Mouse (Mus musculus) urinary bladder, adult 2 months (tissue): ENCODE results near the gene Sult2b1. TPM values are rescaled to one million over a fixed set of nuclear protein-coding genes. Genes with fewer than 3 reads are reported as not detected.

ENCODE experiments used
- DNase-seq: peaks from one replicate; pipeline ENCODE4 v3.0.0; 2022; ENCODE audit warnings: low spot score
- polyA plus RNA-seq: library from polyadenylated mRNA; depleted of rRNA; stranded (reverse); fragments of >200 nt; gene quantifications from 2 replicates; pipeline ENCODE4 v1.2.3, GENCODE M21; 2012

Gene Sult2b1
- polyA plus RNA-seq, 1 experiment, result 1.3 TPM

DNA sequence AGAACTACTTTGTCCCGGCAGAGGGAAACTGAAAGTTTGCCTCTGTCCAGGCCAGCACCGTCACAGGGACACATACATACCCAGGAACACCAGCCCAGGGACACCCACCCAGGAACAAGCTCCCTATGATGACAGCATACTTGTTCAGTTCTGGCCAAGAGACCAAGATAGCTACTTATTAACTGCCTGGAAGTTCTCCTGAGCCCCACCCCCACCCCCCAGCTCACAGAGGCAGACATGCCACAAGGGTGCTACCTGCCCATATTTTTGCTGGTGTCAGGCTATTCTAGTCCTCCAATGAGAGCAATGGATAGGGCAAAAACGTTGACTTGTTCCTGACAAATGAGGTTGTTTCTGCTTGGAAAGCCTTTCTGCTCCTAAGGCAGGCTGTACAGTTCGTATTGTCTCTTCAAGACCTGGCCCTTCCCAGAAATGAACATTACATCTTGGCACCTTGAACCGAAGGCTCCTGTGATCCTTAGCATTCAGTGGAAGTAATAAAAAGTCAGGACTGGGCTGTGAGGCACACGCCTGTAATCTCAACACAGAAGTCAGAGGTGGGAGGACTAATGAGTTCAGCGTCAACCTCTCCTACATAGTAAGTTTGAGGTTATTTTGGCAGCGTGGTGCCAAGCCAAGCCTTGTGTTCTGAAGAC is 13.9 kb downstream of the Sult2b1 start:
- no peak for DNase-seq

DNA sequence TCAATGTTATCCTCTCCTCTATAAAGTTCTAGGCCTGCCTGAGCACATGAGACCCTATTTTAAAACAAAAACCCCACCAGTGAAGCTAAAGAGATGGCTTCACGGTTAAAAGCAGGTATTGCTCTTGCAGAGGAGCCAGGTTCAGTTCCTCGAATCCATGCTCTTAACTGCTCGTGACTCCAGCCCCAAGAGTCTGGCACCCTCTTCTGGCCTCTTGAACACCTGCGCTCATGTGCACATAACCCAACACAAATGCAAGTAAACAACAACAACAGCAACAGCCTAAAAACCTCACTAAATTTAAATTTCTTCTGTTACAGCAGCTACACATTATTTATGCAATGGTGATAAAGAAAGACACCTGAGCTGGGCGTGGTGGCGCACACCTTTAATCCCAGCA is 17.0 kb downstream of the Sult2b1 start:
- DNase-seq, result no peak

DNA sequence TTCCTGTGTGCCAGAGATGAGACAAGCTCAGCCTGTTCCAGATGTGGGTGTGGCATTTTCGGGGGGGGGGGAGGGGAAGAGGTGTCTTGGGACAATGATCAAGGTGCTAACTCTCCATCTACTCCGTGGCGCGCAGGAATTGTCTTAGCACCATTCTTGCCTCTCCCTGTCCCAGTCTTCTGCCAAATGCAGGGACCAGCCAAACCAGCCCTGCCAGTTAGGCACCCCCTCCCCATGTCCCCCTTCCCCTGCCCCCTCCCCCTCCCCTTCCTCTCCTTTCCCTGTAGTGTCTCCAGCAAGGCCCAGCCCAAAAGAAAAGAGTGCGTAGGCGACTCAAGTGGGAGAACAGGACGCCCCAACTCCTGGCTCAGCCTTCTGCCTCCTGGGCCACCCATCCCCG is 17.7 kb downstream of the Sult2b1 start:
- DNase-seq, result no peak

DNA sequence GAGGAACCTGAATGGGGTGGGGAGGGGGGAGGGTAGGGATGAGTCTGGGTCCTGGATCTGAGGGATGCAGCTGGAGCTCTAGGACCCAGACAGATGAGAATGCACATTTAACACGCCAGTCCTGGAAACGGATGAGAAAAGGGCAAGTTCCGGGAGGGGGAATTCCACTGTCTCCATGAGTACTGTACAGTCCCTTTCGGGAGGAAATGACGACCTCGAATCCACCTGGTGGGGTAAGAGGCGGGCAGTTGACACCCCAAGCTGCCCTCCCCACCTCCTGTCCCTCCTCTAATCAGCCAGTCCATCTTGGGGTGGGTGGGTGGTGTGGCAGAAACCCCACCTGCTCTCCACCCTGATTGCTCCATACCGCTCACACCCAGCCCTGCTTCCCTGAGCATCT is 18.5 kb downstream of the Sult2b1 start:
- no peak for DNase-seq

DNA sequence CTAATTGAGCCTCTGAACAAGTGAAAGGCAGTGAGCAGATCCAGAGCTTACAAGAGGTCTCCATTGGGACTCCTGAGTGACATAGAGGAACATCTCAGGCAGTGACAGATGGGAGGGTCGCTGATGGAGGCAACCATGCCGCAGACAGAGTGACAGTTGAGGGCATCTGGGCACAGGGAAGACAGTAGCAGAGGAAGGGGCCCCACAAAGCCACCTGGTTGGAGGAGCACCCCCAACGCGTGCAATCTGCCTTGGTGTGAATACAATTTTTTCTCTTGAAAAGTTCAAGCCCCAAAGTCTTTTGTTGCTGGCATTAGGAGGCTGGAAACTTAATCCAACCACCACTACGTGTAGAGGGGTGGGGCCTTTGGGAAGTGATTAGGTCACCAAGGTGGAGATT is 24.3 kb downstream of the Sult2b1 start:
- DNase-seq, result no peak

DNA sequence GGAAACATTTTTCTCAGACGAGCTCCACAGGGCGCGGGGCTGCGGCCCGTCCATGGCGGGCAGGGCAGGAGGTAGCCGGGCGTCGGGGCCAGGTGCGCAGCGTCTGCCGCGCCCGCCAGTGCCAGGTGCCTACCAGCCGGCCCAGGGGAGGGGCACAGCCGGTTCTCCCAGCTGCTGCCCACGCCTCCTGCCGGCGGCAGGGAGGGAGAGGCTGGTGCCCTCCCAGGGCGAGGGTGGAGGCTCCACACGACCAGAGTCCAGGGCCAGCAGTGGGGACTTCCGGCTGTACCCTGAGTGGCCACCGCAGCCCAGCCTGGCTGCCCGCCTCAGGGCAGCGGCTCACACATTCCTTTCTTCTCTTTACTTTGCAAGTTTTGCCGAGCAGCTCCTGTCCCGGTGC is 25.1 kb downstream of the Sult2b1 start:
- DNase-seq, result peak; percentile 48

DNA sequence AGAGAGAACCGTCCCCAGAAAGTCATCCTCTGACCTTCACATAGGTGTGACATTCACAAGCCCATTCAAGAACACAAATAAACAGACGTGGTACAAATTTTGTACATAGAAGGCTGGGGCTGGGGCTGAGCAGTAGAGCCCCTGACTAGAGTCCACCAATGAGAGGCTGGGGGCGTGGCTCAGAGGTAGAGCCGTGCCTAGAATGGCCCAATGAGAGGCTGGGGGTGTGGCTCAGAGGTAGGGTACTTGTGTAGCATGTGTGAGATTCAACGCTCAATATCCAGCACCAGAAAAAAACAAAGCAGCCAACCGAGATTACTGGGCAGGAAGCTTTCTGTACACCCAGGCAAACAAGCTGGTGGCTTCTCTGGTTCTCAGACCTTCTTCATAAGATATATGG is 28.8 kb downstream of the Sult2b1 start:
- no peak for DNase-seq

DNA sequence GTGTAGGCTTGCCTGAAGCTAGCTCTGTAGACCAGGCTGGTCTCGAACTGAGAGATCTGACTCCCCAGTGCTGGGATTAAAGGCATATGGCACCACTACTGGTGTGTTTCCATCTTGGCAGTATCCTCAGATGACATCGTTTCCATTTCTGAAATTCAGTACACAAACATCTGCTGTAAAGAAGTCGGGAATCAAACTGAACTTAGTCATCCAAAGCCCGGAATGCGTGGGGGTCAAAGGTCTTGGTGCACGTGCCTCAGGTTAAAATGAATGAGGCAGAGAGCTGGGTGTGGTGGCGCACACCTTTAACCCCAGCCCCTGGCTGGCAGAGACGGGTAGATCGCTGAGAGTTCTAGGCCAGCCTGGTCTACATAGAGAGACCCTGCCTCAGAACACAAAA is 34.3 kb downstream of the Sult2b1 start:
- no peak for DNase-seq

DNA sequence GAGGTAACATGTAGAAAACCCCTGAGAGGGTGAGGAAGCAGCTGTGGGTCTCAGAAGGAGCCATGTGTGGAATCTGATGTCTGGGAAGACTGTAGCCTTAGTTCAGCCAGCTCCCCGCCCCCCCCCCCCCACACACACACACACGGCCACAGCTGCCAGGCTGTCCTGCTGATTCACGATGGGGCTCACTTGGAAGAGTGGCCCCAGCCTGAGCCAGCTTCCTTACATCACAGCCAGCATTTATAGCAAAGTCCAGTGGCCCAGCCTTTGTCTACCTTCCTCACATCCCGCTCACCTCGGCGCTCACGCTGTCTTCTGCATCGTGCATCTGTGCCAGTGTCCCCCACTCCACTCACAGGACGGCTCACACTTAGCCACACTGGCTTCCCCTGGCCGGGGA is 35.1 kb downstream of the Sult2b1 start:
- no peak for DNase-seq

DNA sequence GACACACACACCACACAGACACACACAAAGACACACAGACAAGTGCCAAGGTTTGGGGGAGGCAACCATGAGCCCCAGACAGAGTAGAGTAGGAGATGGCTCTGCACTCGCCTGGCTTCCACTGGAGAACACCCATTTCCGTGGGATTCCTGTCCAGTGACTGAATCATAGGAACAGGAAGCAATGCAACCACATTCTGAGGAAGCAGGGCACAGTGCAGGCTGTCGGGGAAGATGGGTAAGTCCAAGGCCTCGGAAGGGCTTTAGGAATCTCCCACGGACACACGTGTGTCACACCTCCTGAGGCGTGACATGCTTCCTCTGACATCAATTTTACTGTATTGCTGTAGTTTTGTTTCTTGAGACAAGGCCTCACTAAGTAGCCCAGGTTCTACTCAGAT is 36.4 kb downstream of the Sult2b1 start:
- DNase-seq, result no peak

DNA sequence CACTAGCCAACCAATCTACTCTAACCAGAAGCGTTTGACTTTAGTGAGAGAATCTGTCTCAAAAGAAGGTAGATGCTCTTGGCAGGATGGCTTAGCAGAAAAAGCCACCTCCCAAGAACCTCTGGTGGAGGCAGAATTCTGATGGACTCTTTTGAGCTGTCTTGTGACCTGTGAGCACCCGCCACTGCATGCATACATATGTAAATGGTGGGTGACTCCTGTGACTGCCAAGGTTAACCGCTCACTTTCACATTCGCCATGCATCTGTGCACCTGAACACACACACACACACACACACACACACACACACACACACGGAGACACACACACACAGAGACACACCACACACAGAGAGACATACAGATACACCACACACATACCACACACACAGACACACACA is 37.0 kb downstream of the Sult2b1 start:
- no peak for DNase-seq

DNA sequence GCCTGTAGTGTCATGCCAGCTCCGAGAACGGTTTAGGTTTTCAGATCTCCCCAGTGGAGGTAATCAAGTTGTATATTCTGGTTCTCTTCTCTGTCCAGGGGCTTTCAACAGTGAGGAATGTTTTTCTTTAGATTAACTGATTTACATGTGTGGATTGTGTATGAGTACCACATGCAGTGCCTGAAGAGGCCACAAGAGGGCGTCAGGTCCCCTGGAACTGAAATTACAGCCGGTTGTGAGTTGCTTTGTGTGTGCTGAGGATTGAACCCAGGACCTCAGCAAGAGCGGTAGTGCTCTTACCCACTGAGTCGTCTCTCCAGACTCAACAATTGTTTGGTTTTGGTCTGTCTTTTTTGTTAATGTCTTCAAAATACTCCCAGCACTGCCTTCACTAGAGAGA is 38.0 kb downstream of the Sult2b1 start:
- DNase-seq, result no peak

DNA sequence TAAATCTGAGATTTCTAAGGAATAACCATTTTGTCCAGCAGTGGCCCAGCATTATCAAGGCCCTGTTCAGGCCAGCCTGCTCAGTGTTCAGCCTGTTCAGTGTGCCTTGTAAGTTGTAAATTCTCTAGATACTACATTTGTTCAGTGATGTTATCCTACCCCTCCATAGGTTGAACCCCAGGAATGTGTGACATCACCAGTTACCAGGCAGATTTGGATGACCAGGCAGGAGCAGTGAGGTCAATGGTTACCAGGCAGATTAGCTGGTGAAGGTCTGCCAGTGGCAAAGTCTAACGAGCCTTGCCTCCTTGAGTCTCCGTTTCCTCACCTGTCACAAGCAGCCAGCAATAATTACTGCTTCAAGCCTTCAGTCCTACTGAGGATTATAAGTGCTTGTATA is 40.1 kb downstream of the Sult2b1 start:
- no peak for DNase-seq

DNA sequence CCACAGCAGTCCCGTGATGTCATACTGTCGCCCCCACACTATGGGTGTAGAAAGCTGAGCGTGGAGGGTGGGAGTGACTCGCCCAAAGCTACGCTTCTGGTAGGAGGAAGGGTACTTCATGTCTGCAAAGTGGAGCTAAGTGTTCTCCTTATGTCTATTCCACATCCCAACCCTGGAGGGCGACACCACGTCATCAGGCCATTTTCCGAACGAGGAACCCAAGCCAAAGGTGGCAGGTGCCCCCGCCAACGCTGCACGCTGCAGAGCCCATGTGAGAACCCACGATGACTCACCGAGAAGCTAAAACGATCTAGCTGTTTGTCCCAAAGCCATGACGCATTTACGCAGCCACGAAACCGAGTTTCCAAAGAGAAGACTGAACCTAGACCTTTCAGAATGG is 42.1 kb downstream of the Sult2b1 start:
- DNase-seq, result no peak

DNA sequence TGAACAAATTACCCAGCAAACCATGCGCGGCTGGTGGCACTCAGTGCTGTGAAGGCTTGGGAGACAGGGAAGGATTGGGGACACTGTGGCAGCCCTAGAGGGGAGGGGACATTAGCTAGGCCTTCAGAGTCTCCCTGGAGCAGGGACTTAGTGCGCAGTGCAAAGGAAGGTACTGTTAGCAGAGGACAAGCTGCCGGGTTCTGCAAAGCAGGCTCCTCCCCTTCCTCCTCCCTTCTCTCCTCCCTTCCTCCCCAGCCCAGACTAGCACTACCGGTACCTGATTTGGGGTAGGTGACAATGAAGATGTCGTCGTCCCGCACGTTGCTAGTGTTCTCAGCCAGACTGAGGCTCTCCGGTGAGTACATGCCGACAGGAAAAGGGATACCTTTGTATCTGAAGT is 42.7 kb downstream of the Sult2b1 start:
- DNase-seq, result no peak

DNA sequence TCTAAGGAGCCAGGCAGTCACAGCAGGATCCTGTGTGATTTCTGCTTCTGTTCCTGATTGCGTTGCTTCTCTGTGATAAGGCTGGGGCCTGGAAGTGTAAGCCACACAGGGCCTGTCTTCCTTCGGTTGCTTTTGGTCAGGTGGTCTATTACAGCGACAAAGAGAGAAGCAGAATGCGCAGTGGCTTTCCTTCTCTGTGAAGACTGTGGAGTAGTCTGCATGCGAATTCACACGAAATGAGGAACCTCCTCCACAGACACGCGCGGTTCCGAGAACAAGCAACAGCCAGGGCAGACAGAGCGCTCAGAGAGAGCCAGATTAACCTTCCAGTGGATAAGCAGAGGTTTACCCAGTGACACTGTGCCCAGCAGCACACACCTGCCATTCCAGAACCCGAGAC is 43.2 kb downstream of the Sult2b1 start:
- no peak for DNase-seq

DNA sequence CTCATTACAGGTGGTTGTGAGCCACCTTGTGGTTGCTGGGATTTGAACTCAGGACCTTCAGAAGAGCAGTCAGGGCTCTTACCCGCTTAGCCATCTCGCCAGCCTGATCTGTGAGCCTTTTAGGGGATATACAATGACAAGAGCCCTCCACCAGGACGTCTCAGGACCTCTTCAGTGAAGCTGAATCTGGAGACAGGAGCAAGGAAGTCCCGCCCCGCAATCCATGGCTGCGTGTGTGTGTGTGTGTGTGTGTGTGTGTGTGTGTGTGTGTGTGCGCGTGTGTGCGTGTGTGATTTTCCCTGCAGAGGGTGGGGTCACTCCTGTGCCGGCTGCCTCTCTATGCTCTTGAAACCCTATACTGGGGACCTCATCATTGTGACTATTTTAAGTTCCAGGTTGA is 44.6 kb downstream of the Sult2b1 start:
- DNase-seq, result no peak

DNA sequence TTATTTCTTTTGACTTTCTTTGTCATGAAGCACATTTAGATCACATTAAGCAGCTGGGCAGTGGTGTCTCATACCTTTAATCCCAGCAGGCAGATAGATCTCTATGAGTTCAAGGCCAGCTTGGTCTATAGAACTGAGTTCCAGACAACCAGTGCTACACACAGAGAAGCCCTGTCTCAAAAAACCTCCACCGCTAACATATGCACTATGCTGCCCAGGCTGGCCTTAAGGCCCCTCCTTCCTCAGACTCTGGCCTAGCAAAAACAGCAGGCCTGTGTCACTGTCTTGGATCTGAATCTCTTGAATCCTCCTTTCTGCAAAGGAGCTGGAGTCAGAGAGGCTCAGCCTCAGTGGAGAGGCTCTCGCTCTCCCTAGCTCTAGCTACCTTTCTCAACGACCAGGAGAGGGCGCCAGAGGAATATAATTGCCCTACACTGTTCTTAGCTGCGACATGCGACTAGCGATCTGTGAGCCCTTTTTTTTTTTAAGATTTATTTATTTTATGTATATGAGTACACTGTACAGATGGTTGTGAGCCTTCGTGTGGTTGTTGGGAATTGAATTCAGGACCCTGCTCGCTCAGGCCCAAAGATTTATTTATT is 45.2 kb downstream of the Sult2b1 start:
- no peak for DNase-seq

DNA sequence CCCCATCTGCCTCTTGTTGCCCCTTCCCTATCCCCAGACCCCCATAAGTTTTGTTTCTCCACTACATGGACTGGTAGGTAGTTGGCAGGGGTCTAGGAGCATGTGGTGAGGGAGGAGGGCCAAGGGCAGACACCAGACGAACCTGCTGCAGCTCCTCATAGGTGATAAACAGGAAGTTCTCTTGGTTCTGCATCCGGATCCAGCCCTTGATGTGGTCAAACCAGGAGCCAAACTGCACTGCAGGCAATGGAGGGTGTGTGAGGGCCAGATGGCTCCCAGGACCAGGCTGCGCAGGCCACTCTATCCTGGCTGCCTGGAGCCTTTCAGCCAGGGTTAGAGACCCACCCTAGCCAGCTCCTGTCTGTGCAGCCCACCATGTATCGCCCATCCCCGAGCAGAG is 51.0 kb downstream of the Sult2b1 start:
- no peak for DNase-seq

DNA sequence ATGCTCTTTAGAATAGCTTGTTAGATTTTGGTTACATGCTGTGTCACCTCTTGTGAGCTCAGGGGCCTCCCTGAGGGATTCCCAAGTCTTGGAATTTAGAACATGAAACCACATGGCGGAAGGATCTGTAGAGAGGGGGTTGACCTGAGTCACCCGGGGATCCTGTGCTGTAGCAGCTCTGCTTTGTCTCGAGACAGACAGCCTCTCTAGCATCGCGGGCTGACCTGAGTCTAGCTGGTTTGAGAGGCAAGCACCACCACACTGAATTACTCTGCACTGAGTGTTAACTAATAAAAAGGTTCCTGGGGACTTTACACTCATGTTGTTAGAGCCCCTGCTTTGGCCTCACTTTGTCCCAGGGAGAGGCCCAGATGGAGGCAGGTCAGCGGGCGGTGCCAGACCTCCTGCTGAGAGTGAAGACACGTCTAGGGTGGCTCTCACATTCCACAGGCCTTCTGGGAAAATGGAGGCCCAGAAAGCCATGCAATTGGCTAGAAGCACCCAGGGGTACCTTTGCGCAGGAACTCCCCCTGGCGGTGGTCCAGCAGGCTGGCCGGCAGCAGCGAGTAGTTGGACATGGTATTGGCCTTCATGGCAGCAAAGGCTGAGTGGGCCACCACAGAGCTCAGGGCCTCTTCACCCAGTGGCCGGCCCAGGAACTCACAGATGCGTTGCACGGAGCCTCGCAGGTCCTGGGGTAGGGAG is 53.6 kb downstream of the Sult2b1 start:
- no peak for DNase-seq

DNA sequence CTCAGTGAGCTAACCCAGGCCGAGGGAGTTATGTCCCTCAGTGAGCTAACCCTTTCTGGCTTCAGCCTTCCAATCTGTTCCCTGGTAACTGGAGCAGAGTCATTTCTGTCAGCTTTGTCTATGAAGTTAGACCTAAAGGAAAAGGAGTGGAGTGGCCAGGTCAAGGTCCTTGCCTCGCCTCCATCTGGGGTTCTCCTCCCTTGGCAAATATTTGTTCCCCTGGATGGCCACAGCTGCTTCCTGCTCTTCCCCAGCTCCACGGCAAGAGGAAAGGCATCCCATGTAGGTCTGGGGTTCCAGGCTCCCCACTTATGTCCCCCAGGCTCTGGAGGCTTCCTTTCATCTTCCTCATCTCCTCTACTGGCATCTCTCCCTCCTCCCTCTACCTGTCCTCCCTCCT is 56.8 kb downstream of the Sult2b1 start:
- no peak for DNase-seq

DNA sequence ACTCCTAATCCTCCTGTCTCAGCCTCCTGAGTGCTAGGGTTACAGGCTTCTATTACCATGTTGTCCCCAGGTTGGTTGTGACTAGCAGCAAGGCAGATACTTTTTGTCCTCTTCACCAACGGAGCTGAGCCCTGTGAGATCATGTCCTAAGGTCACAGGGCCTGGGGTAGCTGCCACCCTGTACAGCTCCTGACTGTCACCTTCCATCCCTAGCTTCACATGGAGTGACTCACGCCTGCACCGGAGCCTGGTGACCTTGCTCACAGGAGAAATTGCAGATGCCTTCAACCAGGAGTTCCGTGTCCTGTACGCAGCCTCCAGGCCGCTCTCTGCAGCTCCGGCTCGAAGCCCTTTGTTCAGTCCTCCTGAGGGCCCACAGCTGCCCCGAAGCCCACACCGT is 58.0 kb downstream of the Sult2b1 start:
- no peak for DNase-seq

DNA sequence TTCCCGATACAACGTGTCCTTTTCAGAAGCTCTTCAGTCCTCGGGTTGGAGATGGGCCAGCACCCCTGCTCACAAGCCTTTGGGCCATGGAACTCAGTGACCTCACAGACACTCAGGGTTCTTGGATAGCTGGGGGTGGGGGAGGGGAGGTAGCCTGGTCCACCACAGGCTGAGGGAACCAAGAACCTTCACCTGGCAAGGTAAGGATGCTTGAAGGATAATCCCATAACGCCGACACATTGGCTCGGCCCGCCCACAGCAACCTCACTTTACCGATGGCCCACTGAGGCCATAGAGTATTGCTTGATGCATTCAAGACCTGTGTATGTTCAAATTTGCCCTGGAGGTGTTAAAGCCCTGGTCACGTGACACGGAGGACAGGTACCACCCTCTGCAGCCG is 58.8 kb downstream of the Sult2b1 start, which contains the start of gene Spaca4:
Gene Spaca4, minus strand, starts transcription at position 101 of the 400 bp plus-strand sequence.
- DNase-seq, result no peak
